Mouse (Mus musculus) liver, embryonic 12.5 days (tissue): ENCODE measurements around the gene Uggt2. TPM values are rescaled to one million over a fixed set of nuclear protein-coding genes. Genes with fewer than 3 reads are reported as not detected.

Experiments
- ATAC-seq: fragments of 200-750 bp; cut with Nextera tagmentation; 2 replicates; pipeline ENCODE4 v1.8.0; 2017; ENCODE audit warnings: moderate number of reproducible peaks, mild to moderate bottlenecking, moderate library complexity
- H3K27ac ChIP-seq: fragments of 300-500 bp; sonication (generic); 2 replicates; pipeline ENCODE4 v1.5.1; 2016; ENCODE audit warnings: mild to moderate bottlenecking
- H3K27me3 ChIP-seq: fragments of 300-500 bp; sonication (generic); replicated peaks from 2 replicates; pipeline ENCODE4 v1.6.1; 2016; ENCODE audit warnings: mild to moderate bottlenecking, moderate library complexity
- H3K36me3 ChIP-seq: fragments of 300-500 bp; sonication (generic); 2 replicates; pipeline ENCODE4 v1.6.1; 2016; ENCODE audit warnings: mild to moderate bottlenecking, moderate library complexity
- H3K4me1 ChIP-seq: fragments of 300-500 bp; sonication (generic); 2 replicates; pipeline ENCODE4 v1.6.1; 2016
- H3K4me2 ChIP-seq: fragments of 300-500 bp; sonication (generic); 2 replicates; pipeline ENCODE4 v1.6.1; 2016; ENCODE audit warnings: mild to moderate bottlenecking, moderate library complexity
- H3K4me3 ChIP-seq: fragments of 300-500 bp; sonication (generic); 2 replicates; pipeline ENCODE4 v1.5.1; 2016; ENCODE audit warnings: mild to moderate bottlenecking, moderate library complexity
- H3K9ac ChIP-seq: fragments of 300-500 bp; sonication (generic); 2 replicates; pipeline ENCODE4 v1.6.1; 2016; ENCODE audit warnings: mild to moderate bottlenecking, moderate library complexity
- H3K9me3 ChIP-seq: fragments of 300-500 bp; sonication (generic); replicated peaks from 2 replicates; pipeline ENCODE4 v1.6.1; 2016; ENCODE audit warnings: mild to moderate bottlenecking, moderate library complexity
- WGBS: fragments of 180-500 bp; shearing (Covaris S2); methylation state at CpG from one replicate; pipeline ENCODE4 v1.1.7; 2016; ENCODE audit not compliant: insufficient replicate concordance; 5-methylcytosine and 5-hydroxymethylcytosine counted together
- polyA plus RNA-seq: library from polyadenylated mRNA; unstranded; fragments of >200 nt; fragmentation: Nextera tagmentation; extraction: Ambion mirVana; gene quantifications from 2 replicates; pipeline ENCODE4 v1.2.1, GENCODE M21; 2016

Gene Uggt2
- polyA plus RNA-seq, 1 experiment from 2014 or later: 2.7 TPM

- ATAC-seq: no peak
- Histone ChIP-seq H3K27ac (no peak overlapping the region), H3K36me3 (peaks cover 85% of the 10 kb centered on the region), H3K4me2 (no peak overlapping the region), H3K9me3 (no peaks in the 10 kb centered on the region), H3K4me1 (peaks cover 4% of the 10 kb centered on the region; the same call in 1 of the 2 replicates), H3K9ac (no peak overlapping the region), H3K27me3 (no peaks in the 10 kb centered on the region), H3K4me3 (no peak overlapping the region)
- WGBS: 76% methylated on average over 8 of the region's 8 CpGs
Measured at GRCm38 (mm10) chr14:118977136-118977816, 122.0 kb downstream of the Uggt2 start.

GRCm38 (mm10) chr14:118972268-118972667 is 127.0 kb downstream of the Uggt2 start:
- no peak for ATAC-seq
- no peak overlapping the region for H3K27ac ChIP-seq
- H3K4me3 ChIP-seq: no peak overlapping the region
- no peak overlapping the region for H3K4me2 ChIP-seq
- H3K36me3 ChIP-seq: peaks cover 98% of the 10 kb centered on the region
- H3K27me3 ChIP-seq: no peaks in the 10 kb centered on the region
- WGBS: 86% methylated on average over 6 of the region's 6 CpGs
- H3K4me1 ChIP-seq: no peaks in the 10 kb centered on the region
- no peaks in the 10 kb centered on the region for H3K9me3 ChIP-seq
- H3K9ac ChIP-seq: no peak overlapping the region

GRCm38 (mm10) chr14:118967646-118968045 is 131.6 kb downstream of the Uggt2 start:
- no peak overlapping the region for H3K4me2 ChIP-seq
- 75% methylated on average over 7 of the region's 7 CpGs for WGBS
- H3K9me3 ChIP-seq: no peaks in the 10 kb centered on the region
- no peak overlapping the region for H3K27ac ChIP-seq
- H3K27me3 ChIP-seq: no peaks in the 10 kb centered on the region
- H3K9ac ChIP-seq: no peak overlapping the region
- no peaks in the 10 kb centered on the region for H3K4me1 ChIP-seq
- ATAC-seq: no peak
- H3K36me3 ChIP-seq: peaks cover 58% of the 10 kb centered on the region
- no peak overlapping the region for H3K4me3 ChIP-seq

GRCm38 (mm10) chr14:118965356-118966000 is 133.8 kb downstream of the Uggt2 start:
- H3K27me3 ChIP-seq: no peaks in the 10 kb centered on the region
- H3K4me3 ChIP-seq: no peak overlapping the region
- 82% methylated on average over 4 of the region's 4 CpGs for WGBS
- H3K9ac ChIP-seq: no peak overlapping the region
- H3K4me2 ChIP-seq: no peak overlapping the region
- no peak overlapping the region for H3K27ac ChIP-seq
- ATAC-seq: no peak
- H3K9me3 ChIP-seq: no peaks in the 10 kb centered on the region
- no peaks in the 10 kb centered on the region for H3K4me1 ChIP-seq
- peaks cover 57% of the 10 kb centered on the region for H3K36me3 ChIP-seq

GRCm38 (mm10) chr14:118958010-118958409 is 141.2 kb downstream of the Uggt2 start:
- H3K4me2 ChIP-seq: no peak overlapping the region
- 86% methylated on average over 3 of the region's 3 CpGs for WGBS
- no peaks in the 10 kb centered on the region for H3K4me1 ChIP-seq
- H3K27me3 ChIP-seq: no peaks in the 10 kb centered on the region
- no peak for ATAC-seq
- H3K9me3 ChIP-seq: no peaks in the 10 kb centered on the region
- H3K9ac ChIP-seq: no peak overlapping the region
- H3K4me3 ChIP-seq: no peak overlapping the region
- peaks cover 82% of the 10 kb centered on the region for H3K36me3 ChIP-seq
- no peak overlapping the region for H3K27ac ChIP-seq

- H3K4me3 ChIP-seq: no peak overlapping the region
- H3K9ac ChIP-seq: no peak overlapping the region
- ATAC-seq: no peak
- WGBS: 89% methylated on average over 9 of the region's 9 CpGs
- H3K36me3 ChIP-seq: peaks cover 31% of the 10 kb centered on the region
- no peak overlapping the region for H3K27ac ChIP-seq
- no peaks in the 10 kb centered on the region for H3K9me3 ChIP-seq
- H3K4me1 ChIP-seq: 0 out of 2 replicates have a peak, but pooled peaks cover 5% of the 10 kb centered on the region
- no peak overlapping the region for H3K4me2 ChIP-seq
- no peaks in the 10 kb centered on the region for H3K27me3 ChIP-seq
Measured at GRCm38 (mm10) chr14:118951912-118952583, 147.2 kb downstream of the Uggt2 start.

- Histone ChIP-seq H3K4me3 (no peak overlapping the region), H3K4me2 (no peak overlapping the region), H3K9ac (no peak overlapping the region), H3K4me1 (peaks cover 17% of the 10 kb centered on the region; the same call in 1 of the 2 replicates), H3K27ac (no peak overlapping the region), H3K36me3 (peaks cover 10% of the 10 kb centered on the region), H3K27me3 (no peaks in the 10 kb centered on the region), H3K9me3 (no peaks in the 10 kb centered on the region)
- 81% methylated on average over 1 of the region's 1 CpGs for WGBS
- no peak for ATAC-seq
Measured at GRCm38 (mm10) chr14:118948841-118949240, 150.4 kb downstream of the Uggt2 start.

GRCm38 (mm10) chr14:118944702-118945101 is 154.5 kb downstream of the Uggt2 start:
- no peak for ATAC-seq
- H3K9ac ChIP-seq: no peak overlapping the region

GRCm38 (mm10) chr14:118942076-118942475 is 157.2 kb downstream of the Uggt2 start:
- no peak overlapping the region for H3K9ac ChIP-seq
- H3K4me1 ChIP-seq: peaks cover 52% of the 10 kb centered on the region
- 67% methylated on average over 12 of the region's 12 CpGs for WGBS
- H3K9me3 ChIP-seq: no peaks in the 10 kb centered on the region
- H3K4me2 ChIP-seq: no peak overlapping the region
- no peaks in the 10 kb centered on the region for H3K27me3 ChIP-seq
- no peak overlapping the region; the same call in 1 of the 2 replicates for H3K27ac ChIP-seq
- H3K4me3 ChIP-seq: no peak overlapping the region
- no peak for ATAC-seq
- no peaks in the 10 kb centered on the region for H3K36me3 ChIP-seq

More at GRCm38 (mm10) chr14:118944702-118945101, 154.5 kb downstream of the Uggt2 start:
- no peaks in the 10 kb centered on the region for H3K9me3 ChIP-seq
- no peaks in the 10 kb centered on the region for H3K27me3 ChIP-seq
- no peak overlapping the region for H3K4me2 ChIP-seq
- peaks cover 35% of the 10 kb centered on the region for H3K4me1 ChIP-seq
- 52% methylated on average over 2 of the region's 2 CpGs for WGBS
- no peak overlapping the region for H3K27ac ChIP-seq
- H3K36me3 ChIP-seq: no peaks in the 10 kb centered on the region
- no peak overlapping the region for H3K4me3 ChIP-seq

GRCm38 (mm10) chr14:118940796-118941495 is 158.3 kb downstream of the Uggt2 start:
- Histone ChIP-seq H3K9ac (no peak overlapping the region), H3K4me3 (no peak overlapping the region), H3K27me3 (no peaks in the 10 kb centered on the region), H3K9me3 (no peaks in the 10 kb centered on the region), H3K4me1 (peaks cover 60% of the 10 kb centered on the region), H3K27ac (no peak overlapping the region), H3K4me2 (no peak overlapping the region), H3K36me3 (no peaks in the 10 kb centered on the region)
- 81% methylated on average over 4 of the region's 4 CpGs for WGBS
- ATAC-seq: no peak

GRCm38 (mm10) chr14:118938551-118938950 is 160.7 kb downstream of the Uggt2 start:
- peak overlapping the region; percentile 97 for H3K4me3 ChIP-seq
- no peaks in the 10 kb centered on the region for H3K27me3 ChIP-seq
- peak overlapping the region; percentile 99 for H3K9ac ChIP-seq
- H3K9me3 ChIP-seq: no peaks in the 10 kb centered on the region
- ATAC-seq: no peak
- H3K27ac ChIP-seq: peak overlapping the region; percentile 91
- peak overlapping the region; percentile 92 for H3K4me2 ChIP-seq
- peaks cover 48% of the 10 kb centered on the region for H3K4me1 ChIP-seq
- WGBS: 4% methylated on average over 7 of the region's 7 CpGs
- H3K36me3 ChIP-seq: no peaks in the 10 kb centered on the region
